Mouse (Mus musculus) kidney, adult 2 months (tissue): ENCODE data around the gene Dvl3.

Source experiments
- CTCF ChIP-seq: fragments of 200-500 bp; conservative IDR thresholded peaks from 2 replicates; pipeline ENCODE4 v1.5.1; 2011; ENCODE audit warnings: low read depth, mild to moderate bottlenecking, control low read depth, low read length, moderate library complexity, mixed read lengths; ENCODE audit not compliant: insufficient read depth, insufficient read length
- POLR2A ChIP-seq: fragments of 200-500 bp; IDR thresholded peaks from one replicate; pipeline ENCODE4 v1.6.1; 2011; ENCODE audit warnings: low read depth, low read length, control low read depth

DNA sequence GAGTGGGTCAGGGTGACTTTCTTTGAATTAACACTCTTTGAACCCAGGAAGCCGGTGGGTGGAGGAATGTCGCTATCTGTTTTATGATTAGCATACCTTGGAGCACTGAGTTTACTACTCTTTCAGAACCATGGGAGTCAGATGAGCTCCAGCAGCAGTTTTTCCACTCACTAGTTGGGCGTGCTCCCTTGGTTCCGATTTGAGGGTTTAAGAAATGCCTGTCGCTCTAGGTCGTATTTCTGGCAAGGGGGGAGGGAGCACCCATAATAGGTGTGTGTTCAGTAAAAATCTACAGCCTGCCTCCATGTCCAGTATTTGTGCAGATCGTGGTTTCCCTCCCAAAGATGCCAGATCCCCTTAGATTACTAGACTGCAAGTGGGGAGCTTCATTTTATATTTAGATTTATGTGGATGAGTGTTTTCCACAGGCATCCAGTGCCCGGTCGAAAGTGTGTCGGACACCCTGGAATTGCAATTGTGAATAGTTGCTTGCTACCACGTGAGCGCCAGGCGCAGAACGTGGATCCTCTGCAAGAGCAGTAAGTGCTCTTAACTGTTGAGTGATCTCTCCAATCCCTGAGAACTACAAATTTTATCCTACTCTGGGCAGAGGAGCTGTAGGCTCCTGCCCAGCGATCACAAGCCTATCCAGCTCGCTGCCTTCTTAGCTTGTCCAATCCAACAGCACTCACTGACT is 18.7 kb upstream of the Dvl3 start:
- TF ChIP-seq CTCF (no peak), POLR2A (no peak)
